Mouse (Mus musculus): ENCODE results near the gene Six3. TPM values are rescaled to one million over a fixed set of nuclear protein-coding genes. Genes with fewer than 3 reads are reported as not detected.

Six3 gene
- polyA plus RNA-seq, 1 experiment: not detected

DNA sequence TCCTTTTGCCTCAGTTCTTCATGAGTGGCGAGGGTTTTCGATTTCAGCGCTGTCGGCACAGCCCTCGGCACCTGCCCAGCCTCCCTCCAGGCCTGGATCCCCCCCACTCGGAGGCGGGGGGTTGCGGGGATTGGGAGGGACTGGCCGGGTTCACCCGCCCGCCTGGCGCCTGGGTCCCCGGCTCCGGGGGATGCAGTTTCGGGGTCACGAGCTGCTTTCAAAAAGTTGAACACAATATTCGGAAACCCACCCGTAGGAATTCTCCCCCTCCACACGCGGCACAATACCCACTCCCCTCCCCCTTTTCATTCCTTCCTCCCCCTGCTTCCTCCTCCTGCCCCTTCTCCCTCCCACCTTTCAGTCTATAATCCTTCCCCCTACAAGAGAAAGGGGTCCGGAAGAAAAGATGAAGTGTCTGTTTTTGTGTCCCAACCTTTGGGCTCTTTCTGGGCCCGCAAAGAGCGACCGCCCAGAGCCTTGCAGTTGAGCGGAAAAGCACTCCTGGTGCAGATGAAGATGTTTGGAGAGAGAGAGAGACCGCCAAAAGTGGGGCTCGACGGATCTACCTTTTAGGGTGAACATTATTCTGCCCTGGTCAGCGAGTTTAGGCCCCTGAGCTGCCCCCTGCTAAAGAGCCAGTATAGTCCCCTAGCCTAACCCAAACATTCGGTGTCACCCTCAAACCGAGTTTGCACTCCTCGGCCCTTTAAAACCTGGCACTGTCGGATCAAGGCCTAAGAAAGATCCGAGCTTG lies 5.1 kb downstream of the Six3 start:
- Histone ChIP-seq H3K4me1 (ENCODE audit: control insufficient read depth, insufficient read depth, low read length) (no peaks in the 10 kb centered on the region; the same call in 1 of the 2 replicates), H3K4me3 (ENCODE audit: insufficient read depth, low read length) (0 out of 2 replicates have a peak overlapping the region, but pooled peaks have one; percentile 4), H3K27ac (ENCODE audit: insufficient read depth, low read length) (no peak overlapping the region)
- no peak for TF ChIP-seq POLR2A (IDR thresholded peaks at IDR 0.05; ENCODE audit: low read depth, low read length)
- no peak for TF ChIP-seq CTCF (IDR thresholded peaks at IDR 0.05; ENCODE audit: borderline replicate concordance, insufficient read depth, low read length)

DNA sequence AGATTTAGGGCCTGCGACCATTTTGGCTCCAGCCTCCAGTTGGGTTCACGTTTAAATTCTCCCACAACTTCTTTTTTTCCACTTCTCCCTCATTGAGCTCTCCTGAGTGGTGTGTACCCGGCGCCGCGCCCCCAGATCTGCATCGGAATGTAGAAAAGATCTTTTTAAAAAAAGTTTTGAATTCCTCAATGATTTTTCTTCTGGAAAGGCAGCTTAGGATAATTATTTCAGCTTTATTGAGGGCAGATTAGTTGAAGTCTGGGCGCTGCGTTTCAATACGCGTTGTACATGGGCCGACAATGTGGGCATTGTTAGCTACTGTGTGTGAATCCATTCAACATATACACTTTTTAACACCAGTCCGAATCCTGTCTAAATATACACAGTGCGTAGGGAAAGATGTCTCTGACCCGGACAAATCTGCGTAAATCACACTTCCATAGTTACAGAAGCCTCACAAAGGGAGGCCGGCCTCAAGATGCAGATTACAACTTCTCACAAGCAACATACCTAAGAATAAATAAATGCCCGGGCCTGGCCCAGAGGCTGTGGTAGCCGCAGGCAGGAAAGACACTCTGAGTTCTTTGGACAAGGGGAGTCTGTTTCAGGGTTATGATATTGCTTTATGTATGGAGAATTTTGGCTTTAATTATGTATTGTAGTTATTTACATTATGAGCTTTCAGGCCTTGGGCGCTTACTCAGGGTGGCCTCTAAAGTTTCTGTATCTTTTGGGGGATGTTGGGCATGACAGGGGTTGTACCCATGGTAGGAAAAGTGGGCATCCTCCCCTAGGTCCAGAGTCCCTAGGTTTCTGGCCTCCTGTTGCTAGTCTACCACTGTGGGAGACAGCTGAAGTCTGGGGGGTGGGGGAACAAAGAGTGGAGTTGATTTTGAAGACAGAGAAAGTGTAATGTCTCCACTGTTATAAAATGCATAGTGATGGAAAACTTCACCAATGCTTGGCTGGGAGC lies 6.0 kb downstream of the Six3 start:
- Histone ChIP-seq H3K4me3 (ENCODE audit: insufficient read depth, low read length) (no peak overlapping the region), H3K27ac (ENCODE audit: insufficient read depth, low read length) (no peak overlapping the region), H3K4me1 (ENCODE audit: control insufficient read depth, insufficient read depth, low read length) (no peaks in the 10 kb centered on the region; the same call in 1 of the 2 replicates)
- TF ChIP-seq CTCF (IDR thresholded peaks at IDR 0.05; ENCODE audit: borderline replicate concordance, insufficient read depth, low read length) (no peak), POLR2A (IDR thresholded peaks at IDR 0.05; ENCODE audit: low read depth, low read length) (no peak)

DNA sequence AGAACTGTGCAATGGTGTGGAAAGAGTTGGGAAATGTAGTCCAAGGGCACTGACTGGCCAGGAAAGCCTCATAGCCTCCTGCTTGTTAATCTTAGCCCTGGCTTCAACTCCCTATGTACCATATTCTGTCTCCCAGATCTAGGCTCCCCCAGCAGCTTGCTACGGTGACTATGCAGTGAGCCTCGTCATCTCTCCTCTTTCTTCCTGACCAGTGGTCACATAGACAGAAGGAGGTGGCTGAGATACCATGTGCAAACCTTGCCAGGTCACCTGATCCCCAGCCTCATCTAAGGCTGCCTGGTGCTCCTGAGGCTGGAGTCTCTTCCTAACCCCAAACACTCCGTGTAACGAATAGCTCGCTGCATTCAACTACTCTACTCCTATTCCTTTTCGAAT lies 6.7 kb downstream of the Six3 start:
- Histone ChIP-seq H3K4me1 (ENCODE audit: control insufficient read depth, insufficient read depth, low read length) (no peaks in the 10 kb centered on the region; the same call in 1 of the 2 replicates), H3K4me3 (ENCODE audit: insufficient read depth, low read length) (no peak overlapping the region), H3K27ac (ENCODE audit: insufficient read depth, low read length) (no peak overlapping the region)
- TF ChIP-seq CTCF (IDR thresholded peaks at IDR 0.05; ENCODE audit: borderline replicate concordance, insufficient read depth, low read length) (no peak), POLR2A (IDR thresholded peaks at IDR 0.05; ENCODE audit: low read depth, low read length) (no peak)

DNA sequence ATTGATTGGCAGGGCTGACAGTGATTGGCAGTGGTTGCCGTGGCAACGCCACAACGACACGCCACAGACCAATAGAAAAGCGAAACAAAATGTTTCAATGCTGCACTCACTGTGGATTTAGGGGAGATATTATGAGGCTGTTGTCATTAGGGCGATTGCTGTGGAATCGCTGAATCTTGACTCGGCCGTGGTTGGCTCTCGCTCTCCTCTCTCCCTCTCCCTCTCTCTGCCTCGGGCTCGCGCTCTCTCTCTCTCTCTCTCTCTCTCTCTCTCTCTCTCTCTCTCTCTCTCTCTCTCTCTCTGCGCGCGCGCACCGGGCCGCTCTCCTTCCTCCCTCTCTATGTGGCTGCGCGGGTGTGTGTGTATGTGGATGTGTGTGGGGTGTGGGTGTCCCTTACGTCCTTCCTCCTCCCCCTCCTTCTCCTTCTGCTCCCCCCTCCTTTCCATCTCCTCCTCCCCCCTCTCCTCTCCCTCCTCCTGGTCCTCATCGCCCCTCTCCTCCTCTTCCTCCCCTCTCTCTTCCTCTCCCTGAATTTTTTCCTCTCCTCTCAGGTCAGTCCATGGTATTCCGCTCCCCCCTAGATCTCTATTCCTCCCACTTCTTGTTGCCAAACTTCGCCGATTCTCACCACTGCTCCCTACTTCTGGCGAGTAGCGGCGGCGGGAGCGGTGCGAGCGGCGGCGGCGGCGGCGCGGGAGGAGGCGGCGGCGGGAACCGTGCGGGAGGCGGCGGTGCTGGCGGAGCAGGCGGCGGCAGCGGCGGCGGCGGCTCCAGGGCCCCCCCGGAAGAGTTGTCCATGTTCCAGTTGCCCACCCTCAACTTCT lies 7.5 kb downstream of the Six3 start:
- TF ChIP-seq CTCF (IDR thresholded peaks at IDR 0.05; ENCODE audit: borderline replicate concordance, insufficient read depth, low read length) (no peak), POLR2A (IDR thresholded peaks at IDR 0.05; ENCODE audit: low read depth, low read length) (no peak)
- Histone ChIP-seq H3K4me1 (ENCODE audit: control insufficient read depth, insufficient read depth, low read length) (no peaks in the 10 kb centered on the region; the same call in 1 of the 2 replicates), H3K27ac (ENCODE audit: insufficient read depth, low read length) (no peak overlapping the region), H3K4me3 (ENCODE audit: insufficient read depth, low read length) (no peak overlapping the region)

DNA sequence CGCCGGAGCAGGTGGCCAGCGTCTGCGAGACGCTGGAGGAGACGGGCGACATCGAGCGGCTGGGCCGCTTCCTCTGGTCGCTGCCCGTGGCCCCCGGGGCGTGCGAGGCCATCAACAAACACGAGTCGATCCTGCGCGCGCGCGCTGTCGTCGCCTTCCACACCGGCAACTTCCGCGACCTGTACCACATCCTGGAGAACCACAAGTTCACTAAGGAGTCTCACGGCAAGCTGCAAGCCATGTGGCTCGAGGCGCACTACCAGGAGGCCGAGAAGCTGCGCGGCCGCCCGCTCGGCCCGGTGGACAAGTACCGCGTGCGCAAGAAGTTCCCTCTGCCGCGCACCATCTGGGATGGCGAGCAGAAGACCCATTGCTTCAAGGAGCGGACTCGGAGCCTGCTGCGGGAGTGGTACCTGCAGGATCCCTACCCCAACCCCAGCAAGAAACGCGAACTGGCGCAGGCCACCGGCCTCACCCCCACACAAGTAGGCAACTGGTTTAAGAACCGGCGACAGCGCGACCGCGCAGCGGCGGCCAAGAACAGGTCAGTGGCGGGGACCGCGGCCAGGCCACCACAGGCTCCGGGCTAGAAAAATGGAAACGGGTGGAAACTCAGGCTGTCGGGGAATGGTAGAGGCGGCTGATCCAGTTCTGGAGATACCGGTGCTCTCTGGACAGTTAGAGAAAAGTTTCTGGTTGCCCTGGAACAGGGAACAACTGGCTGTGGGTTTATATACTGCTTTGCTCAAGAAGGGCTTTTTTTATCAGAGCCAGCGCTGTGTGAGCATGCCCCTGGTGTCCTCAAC lies 8.3 kb downstream of the Six3 start:
- TF ChIP-seq CTCF (IDR thresholded peaks at IDR 0.05; ENCODE audit: borderline replicate concordance, insufficient read depth, low read length): no peak
- TF ChIP-seq POLR2A (IDR thresholded peaks at IDR 0.05; ENCODE audit: low read depth, low read length): no peak
- Histone ChIP-seq H3K4me1 (ENCODE audit: control insufficient read depth, insufficient read depth, low read length) (no peaks in the 10 kb centered on the region; the same call in 1 of the 2 replicates), H3K27ac (ENCODE audit: insufficient read depth, low read length) (no peak overlapping the region), H3K4me3 (ENCODE audit: insufficient read depth, low read length) (no peak overlapping the region)

DNA sequence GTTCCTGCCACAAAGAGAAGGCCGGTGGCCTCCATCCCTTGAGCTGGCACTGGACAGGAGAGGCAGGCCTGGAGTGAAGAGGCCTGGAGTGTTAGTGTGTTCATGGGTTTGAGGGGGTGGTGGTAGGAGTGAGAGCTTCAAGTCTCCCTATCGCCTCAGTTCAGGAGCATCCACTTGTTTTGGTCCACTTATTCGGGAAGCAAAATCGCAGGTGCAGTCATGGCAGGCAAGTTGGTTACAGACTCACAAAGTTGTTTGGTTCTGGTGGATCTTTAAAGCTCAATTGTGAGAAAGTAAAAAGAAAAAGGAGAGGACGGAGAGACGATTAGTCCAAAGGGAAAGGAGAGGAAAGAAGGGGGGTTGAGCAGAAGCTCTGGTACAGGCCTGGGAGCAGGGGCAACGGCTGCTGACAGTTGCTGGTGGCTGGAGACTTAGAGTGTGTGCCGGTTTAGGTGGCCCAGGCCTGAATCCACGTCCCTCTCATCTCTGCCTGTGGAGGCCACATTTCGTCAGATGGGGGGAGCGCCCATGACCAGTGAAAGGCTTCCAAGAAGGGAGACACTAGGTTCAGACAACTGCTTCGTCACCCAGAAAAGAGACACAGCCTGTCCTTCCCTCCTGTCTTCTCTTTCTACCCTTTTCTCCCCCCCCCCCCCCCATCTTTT lies 9.2 kb downstream of the Six3 start:
- TF ChIP-seq CTCF (IDR thresholded peaks at IDR 0.05; ENCODE audit: borderline replicate concordance, insufficient read depth, low read length) (no peak), POLR2A (IDR thresholded peaks at IDR 0.05; ENCODE audit: low read depth, low read length) (no peak)
- Histone ChIP-seq H3K27ac (ENCODE audit: insufficient read depth, low read length) (no peak overlapping the region), H3K4me3 (ENCODE audit: insufficient read depth, low read length) (no peak overlapping the region), H3K4me1 (ENCODE audit: control insufficient read depth, insufficient read depth, low read length) (no peaks in the 10 kb centered on the region; the same call in 1 of the 2 replicates)

DNA sequence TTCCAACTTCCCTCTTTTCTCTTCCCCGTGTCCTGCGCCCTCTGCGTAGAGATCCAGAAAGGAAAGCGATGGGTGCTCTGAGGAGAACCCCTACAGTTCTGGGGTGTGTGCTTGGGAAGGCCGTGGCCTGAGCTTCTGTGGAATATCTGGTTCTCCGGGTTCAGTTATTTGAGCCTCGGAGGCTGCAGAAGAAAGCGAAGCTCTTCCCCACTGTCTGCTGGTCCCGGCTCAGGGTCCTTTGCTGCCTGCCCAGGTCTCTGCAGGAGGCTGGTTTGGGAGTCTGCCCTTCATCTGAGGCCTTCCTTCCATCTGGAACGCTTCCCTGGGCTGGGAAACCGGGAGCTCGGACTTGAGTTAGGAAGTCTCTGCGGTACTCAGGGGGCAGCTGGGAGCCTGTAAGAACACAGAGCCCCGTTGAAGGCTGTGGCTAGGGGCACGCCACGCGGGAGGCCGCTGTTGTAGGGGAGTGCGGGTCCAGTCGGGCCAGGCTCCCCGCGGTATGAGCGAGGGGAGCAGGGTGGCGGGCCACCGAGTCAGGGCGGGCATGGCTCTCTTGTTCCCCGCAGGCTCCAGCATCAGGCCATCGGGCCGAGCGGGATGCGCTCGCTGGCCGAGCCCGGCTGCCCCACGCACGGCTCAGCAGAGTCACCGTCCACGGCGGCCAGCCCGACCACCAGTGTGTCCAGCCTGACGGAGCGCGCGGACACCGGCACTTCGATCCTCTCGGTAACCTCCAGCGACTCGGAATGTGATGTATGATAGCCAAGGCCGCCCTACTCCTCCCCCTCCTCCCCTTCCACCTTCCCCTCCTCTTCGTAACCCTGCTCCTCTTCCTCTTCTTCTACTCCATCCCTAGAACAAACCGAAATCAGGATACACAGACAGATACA lies 10.0 kb downstream of the Six3 start:
- no peak for TF ChIP-seq POLR2A (IDR thresholded peaks at IDR 0.05; ENCODE audit: low read depth, low read length)
- H3K4me3 ChIP-seq (ENCODE audit: insufficient read depth, low read length): no peak overlapping the region
- no peaks in the 10 kb centered on the region; the same call in 1 of the 2 replicates for H3K4me1 ChIP-seq (ENCODE audit: control insufficient read depth, insufficient read depth, low read length)
- no peak overlapping the region for H3K27ac ChIP-seq (ENCODE audit: insufficient read depth, low read length)
